Mouse (Mus musculus): ENCODE measurements around the gene Tpm1.

Tpm1 gene

GRCm38 (mm10) chr9:67049086-67049824 is at the start of gene Tpm1:
Tpm1 (minus strand) TSS chr9:67049406.
- DNase-seq (ENCODE audit: low read depth, low spot score) = no peak

- DNase-seq (ENCODE audit: low read depth, low spot score) = no peak
These were observed 45.2 kb upstream of the Tpm1 start for GRCm38 (mm10) chr9:67094371-67094770.

- no peak for DNase-seq (ENCODE audit: low read depth, low spot score)
These were observed 43.0 kb upstream of the Tpm1 start for GRCm38 (mm10) chr9:67092210-67092609.

- DNase-seq (ENCODE audit: low read depth, low spot score) = no peak
These were observed 42.4 kb upstream of the Tpm1 start for GRCm38 (mm10) chr9:67091598-67091997.

DNA sequence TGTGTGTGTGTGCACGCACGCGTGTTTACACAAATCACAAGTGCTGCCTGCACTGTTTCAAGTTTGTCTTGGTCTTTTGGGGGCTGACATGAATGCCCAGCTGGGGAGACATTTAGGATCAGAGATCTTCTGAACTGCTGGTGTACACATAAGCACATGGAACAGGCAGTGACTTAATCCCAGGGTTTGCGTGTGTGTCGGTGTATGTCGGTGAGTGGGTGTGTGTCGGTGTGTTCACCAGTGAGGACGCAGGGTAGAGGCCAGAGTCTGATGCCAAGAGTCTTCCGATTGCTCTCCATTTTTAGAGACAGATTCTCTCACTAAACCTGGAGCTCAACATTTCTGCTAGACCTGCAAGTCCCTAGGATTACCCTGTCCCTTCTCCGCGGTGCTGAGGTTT is 41.9 kb upstream of the Tpm1 start:
- DNase-seq (ENCODE audit: low read depth, low spot score) = no peak

GRCm38 (mm10) chr9:67090633-67091045 is 41.4 kb upstream of the Tpm1 start:
- no peak for DNase-seq (ENCODE audit: low read depth, low spot score)

DNA sequence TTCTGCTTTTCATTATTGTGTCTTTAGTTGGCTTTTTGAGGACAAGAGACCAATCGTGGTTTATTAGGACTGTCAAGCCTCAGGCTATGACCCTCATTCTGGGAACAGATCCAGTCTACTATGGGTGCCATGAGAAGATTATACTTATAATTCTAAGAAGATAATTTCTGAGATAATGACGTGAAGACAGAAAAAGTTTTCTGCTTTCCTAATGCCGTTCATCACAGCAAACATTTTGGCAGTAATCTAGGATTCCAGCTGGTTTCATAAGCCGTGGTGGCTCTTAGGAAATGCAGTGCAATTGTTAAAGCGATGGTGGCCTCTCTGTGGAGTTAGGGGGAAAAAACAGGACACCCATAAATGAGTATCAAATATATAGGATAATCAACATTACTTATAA is 40.0 kb upstream of the Tpm1 start:
- DNase-seq (ENCODE audit: low read depth, low spot score) = no peak

GRCm38 (mm10) chr9:67083801-67084200 is 34.6 kb upstream of the Tpm1 start:
- DNase-seq (ENCODE audit: low read depth, low spot score) = no peak

- no peak for DNase-seq (ENCODE audit: low read depth, low spot score)
These were observed 32.5 kb upstream of the Tpm1 start for GRCm38 (mm10) chr9:67081688-67082087.

GRCm38 (mm10) chr9:67077658-67078319 is 28.6 kb upstream of the Tpm1 start:
- no peak for DNase-seq (ENCODE audit: low read depth, low spot score)

- no peak for DNase-seq (ENCODE audit: low read depth, low spot score)
These were observed 28.1 kb upstream of the Tpm1 start for GRCm38 (mm10) chr9:67077266-67077657.

DNA sequence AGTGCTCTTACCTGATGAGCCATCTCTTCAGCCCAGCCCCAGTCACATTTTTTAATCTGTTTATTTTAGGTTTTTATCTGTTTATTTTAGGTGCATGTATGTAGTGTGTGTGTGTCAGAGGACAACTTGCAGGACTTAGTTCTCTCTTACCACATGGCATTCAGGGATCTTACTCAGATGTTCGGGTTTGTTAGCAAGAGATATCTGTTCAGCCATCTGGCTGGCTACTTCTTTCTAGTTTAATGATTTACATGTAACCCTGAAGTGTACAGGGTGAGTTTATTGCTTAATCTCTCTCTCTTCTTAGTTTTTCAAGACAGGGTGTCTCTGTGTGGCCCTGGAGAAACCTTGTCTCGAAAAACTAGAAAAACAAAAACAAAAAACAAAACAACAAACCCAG is 23.0 kb upstream of the Tpm1 start:
- DNase-seq (ENCODE audit: low read depth, low spot score) = no peak

GRCm38 (mm10) chr9:67071596-67071995 is 22.4 kb upstream of the Tpm1 start:
- no peak for DNase-seq (ENCODE audit: low read depth, low spot score)

- DNase-seq (ENCODE audit: low read depth, low spot score) = no peak
These were observed 21.9 kb upstream of the Tpm1 start for GRCm38 (mm10) chr9:67071103-67071502.

GRCm38 (mm10) chr9:67066616-67067015 is 17.4 kb upstream of the Tpm1 start:
- DNase-seq (ENCODE audit: low read depth, low spot score) = no peak

DNA sequence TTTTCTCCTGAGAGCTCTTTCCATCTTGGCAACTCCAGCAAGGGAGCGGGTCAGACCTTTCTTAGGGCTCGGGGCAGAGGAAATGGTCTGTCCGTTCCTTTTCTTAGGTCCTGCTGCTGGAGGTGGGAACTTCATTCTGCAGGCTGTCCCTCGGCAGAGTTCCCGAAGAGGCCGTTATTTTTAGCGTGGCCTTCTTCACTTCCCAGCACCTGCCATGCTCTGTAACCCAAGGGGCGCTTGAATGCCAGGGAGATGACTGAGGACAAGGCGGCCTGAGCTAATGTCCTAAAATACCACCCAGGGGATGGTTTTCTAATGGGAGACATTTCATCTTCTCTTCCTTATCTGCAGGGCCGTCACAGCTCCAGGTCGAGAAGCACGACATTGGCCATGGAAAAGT is 10.5 kb upstream of the Tpm1 start:
- no peak for DNase-seq (ENCODE audit: low read depth, low spot score)

DNA sequence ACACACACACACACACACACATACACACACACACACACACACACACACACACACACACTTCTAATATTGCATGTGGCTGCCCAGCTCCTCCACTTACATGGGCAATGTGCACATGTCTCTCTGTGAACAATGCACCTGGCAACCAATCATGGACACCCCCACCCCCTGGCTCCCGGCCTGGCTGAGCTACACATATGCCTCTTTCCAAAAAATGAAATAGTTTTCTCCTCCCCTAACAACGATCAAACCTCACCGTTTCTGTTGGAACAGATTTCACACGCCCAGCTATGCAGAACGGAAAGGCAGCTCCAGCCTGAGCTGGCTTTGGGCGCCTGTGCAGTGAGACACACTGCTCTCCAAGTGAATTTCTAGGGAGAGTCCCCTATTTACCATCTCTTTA is 9.2 kb upstream of the Tpm1 start:
- no peak for DNase-seq (ENCODE audit: low read depth, low spot score)

DNA sequence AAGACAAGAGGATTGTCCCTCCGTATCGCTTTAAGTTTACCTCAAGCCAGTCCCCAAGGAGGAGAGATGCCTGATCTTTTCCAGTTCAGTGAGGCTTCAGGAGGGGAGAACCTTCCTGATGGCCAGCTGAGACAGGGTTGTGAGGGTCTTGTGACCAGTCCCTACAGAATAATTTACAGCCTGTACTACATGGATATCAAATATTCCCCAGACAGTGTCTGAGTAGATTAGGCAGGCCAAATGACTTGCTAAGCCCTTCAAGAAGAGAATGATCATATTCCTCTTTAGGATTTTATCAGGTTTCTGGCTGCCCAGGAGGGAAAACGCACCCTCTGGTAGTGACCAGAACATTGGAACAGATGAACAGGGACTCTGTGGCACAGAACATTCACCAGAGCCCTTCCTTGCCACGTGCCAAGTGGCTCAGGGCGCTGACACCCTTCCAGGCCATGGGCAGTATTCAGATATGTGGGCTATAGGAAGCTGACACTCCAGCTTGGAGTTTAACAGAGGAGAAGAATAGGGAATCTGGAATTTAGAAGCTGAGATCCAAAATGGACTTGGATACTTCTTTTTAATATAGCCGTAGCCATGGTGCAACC is 1.6 kb upstream of the Tpm1 start:
- DNase-seq (ENCODE audit: low read depth, low spot score) = no peak

GRCm38 (mm10) chr9:67049836-67050235 is 630 bp upstream of the Tpm1 start:
- no peak for DNase-seq (ENCODE audit: low read depth, low spot score)

DNA sequence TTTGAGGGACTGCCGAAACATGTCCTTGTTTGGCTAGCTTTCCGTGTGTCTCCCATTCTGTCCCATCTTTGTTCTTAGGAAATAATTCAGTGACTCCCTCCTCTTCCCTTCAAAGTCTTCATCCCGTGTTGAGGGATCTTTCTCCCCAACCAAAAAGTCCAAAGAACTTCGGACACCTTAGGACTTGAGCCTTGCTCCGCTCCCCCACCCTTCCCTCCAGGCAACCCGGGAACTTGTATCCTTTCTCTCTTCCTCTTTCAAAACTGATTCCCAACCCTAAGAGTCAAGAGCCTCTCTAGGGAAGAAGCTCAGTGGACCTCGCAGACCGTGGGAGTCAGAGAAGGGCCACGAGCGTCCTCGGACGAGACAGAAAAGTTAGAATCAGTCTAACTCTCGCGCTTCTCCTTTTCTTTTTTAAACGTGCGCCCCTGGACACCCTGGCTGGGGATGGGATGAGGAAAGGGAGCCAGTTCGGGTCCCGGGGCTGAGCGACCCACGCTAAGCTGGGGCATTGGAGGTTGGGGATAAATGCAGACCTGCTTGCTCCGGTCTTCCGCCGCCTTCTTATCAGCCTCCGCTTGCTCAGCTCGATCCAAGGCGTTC is 622 bp downstream of the Tpm1 start:
- DNase-seq (ENCODE audit: low read depth, low spot score) = no peak

- no peak for DNase-seq (ENCODE audit: low read depth, low spot score)
These were observed 1.4 kb downstream of the Tpm1 start for GRCm38 (mm10) chr9:67047606-67048482.

All from telencephalon, adult 2 months (tissue).